Mouse (Mus musculus): ENCODE measurements around the gene Ppm1l. TPM values are rescaled to one million over a fixed set of nuclear protein-coding genes. Genes with fewer than 3 reads are reported as not detected.
A peak's percentile ranks its signal among the peaks of the same experiment; 100 is the strongest.

Ppm1l gene
- polyA plus RNA-seq, 1 experiment from 2014 or later = 23.6 TPM

DNA sequence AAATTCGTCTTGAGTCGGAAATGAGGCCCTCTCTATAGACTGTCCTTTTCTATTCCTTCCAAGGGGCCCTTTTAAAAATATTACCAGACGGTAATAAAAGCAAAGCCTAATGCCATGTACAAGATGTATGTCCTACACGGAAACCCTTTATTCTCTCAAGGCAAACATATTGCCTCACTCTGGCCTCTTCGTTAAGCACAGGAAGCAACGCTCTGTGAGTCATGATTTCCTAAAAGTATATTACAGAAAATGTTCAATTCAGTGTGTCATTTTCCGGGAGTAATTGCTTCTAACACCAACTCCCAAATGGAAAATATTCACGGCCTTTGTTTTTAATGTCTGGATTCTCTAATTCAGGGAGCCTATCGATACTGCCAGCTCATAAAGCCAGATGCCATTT, 202.5 kb downstream of the Ppm1l start:
- Histone ChIP-seq H3K4me1 (peaks cover 12% of the 10 kb centered on the region), H3K9me3 (no peaks in the 10 kb centered on the region), H3K27me3 (no peaks in the 10 kb centered on the region), H3K4me2 (no peak overlapping the region), H3K9ac (no peak overlapping the region), H3K36me3 (replicated peaks) (0 out of 2 replicates have a peak, but pooled peaks cover 3% of the 10 kb centered on the region), H3K27ac (0 out of 2 replicates have a peak overlapping the region, but pooled peaks have one; percentile 8), H3K4me3 (replicated peaks) (no peak overlapping the region)
- ATAC-seq (ENCODE audit: low FRiP score) = no peak
- 83% methylated on average over 9 of the region's 9 CpGs for WGBS

DNA sequence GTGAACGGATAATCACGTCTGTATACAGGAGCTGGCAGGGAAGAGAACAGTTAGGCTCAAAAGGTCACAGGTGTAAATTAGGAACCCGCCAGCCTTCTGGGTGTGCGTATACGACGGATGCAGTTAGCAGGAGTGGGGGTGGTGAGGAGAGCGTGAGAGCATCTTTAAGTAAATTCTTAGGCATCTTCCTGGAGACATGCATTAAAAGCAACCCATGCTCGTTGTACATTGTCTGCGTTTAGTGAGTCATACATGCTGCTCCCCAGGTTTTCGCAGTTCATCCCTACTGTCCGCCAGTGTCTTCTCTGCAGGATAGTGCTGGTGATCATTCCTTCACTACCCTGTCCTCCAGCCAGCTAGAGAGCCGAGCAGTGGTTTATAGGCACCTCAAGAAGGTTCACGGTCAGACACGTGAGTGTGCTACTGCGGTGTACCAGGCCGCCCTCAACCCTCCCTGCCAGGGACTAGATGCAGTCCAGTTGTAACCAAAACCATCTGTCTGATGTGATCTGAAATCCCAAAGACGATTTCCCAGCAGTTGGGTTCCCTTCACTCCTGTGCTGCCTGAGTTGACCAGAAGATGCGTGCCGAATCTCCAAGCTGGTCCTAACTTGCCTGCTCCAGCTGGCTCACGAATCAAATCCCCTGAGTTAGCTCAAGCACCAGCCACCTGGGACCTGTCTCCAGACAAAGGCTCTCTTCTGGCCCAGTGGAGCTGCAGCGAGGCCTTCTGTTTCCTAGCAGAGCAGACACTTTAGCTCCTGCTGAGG, 203.3 kb downstream of the Ppm1l start:
- Histone ChIP-seq H3K4me2 (no peak overlapping the region), H3K27ac (0 out of 2 replicates have a peak overlapping the region, but pooled peaks have one; percentile 56), H3K9me3 (no peaks in the 10 kb centered on the region), H3K4me3 (replicated peaks) (no peak overlapping the region), H3K9ac (no peak overlapping the region), H3K4me1 (peaks cover 12% of the 10 kb centered on the region), H3K27me3 (no peaks in the 10 kb centered on the region), H3K36me3 (replicated peaks) (0 out of 2 replicates have a peak, but pooled peaks cover 3% of the 10 kb centered on the region)
- peak; percentile 53 for ATAC-seq (ENCODE audit: low FRiP score)
- 69% methylated on average over 21 of the region's 21 CpGs for WGBS

DNA sequence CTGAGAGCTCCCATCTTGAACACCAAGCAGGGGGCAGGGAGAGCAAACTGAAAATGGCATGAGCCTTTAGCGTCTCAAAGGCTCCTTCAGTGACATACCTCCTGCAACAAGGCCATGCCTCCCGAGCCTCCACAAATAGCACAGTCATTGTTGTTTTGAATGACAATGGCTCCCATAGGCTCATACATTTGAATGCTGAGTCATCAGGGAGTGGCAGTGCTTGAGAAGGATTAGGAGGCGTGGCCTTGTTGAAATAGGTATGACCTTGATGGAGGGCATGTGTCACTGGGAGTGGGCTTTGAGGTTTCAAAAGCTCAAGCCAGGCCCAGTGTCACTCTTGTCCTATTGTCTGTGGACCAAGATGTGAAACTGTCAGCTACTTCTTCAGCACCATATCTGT, 205.6 kb downstream of the Ppm1l start:
- no peak overlapping the region for H3K27ac ChIP-seq
- no peak overlapping the region for H3K4me3 ChIP-seq (replicated peaks)
- H3K9ac ChIP-seq = no peak overlapping the region
- no peaks in the 10 kb centered on the region for H3K27me3 ChIP-seq
- no peaks in the 10 kb centered on the region for H3K9me3 ChIP-seq
- no peak overlapping the region for H3K4me2 ChIP-seq
- H3K4me1 ChIP-seq = peaks cover 12% of the 10 kb centered on the region
- no peak for ATAC-seq (ENCODE audit: low FRiP score)
- WGBS = 81% methylated on average over 3 of the region's 3 CpGs
- H3K36me3 ChIP-seq (replicated peaks) = 0 out of 2 replicates have a peak, but pooled peaks cover 3% of the 10 kb centered on the region

DNA sequence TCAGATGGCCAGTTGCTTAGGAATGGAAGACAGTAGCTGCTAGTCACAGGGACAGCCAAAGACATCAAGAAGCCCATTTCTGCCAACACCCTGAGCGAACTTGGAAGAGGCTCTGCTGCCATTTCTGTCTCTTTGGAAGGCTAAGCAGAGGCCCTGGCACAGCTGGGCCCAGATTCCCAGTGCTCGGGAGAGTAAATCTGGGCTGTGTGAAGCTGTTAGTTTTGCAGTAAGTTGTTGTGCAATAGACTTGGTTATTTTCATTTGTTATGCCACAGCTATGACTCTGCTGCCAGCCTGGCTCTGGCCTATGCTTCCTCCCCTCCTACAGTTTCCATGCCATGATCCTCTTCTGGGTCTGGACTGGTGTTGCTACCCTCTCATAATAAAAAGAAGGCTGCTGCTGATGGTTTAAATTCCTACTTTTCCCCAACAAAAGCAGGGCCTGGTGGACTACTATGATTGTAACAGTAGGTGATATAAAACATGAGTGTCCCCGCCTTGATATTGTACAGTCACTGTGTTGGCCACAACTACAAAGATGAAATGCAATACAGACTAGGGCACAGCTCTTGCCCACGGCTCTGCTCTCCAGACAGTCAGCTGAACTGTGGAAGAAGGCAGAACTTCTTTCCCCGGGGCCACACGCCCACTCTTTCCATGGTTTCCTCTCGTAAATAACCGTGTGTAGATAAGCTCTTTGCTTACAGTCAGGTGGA, 207.9 kb downstream of the Ppm1l start:
- Histone ChIP-seq H3K27me3 (no peaks in the 10 kb centered on the region), H3K9me3 (no peaks in the 10 kb centered on the region), H3K9ac (no peak overlapping the region), H3K27ac (no peak overlapping the region), H3K4me2 (no peak overlapping the region), H3K4me1 (peaks cover 10% of the 10 kb centered on the region), H3K36me3 (replicated peaks) (0 out of 2 replicates have a peak, but pooled peaks cover 3% of the 10 kb centered on the region), H3K4me3 (replicated peaks) (no peak overlapping the region)
- 93% methylated on average over 8 of the region's 8 CpGs for WGBS
- ATAC-seq (ENCODE audit: low FRiP score) = no peak

DNA sequence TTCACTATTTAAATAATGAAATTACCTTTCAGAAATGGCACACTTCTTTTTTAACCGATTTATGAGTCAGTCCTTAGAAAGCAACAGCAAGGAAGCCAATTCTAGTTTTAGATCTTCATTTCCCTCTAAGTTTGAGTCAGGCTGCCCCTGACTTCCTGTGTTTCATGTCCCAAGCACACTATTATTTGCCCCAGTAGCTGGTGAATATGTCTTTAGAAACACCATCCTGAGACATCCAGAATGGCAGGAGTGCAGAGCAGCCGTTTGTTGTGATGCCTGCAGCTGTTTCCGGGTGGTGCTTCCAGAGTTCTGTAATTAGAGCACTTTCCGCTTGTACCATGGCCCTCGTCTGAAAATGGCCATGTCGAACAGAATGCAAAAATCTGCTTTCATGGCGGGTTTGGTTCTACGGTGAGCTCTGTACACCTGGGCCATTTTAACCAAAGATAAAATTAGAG, 208.4 kb downstream of the Ppm1l start:
- WGBS = 72% methylated on average over 8 of the region's 8 CpGs
- 0 out of 2 replicates have a peak, but pooled peaks cover 3% of the 10 kb centered on the region for H3K36me3 ChIP-seq (replicated peaks)
- H3K9me3 ChIP-seq = no peaks in the 10 kb centered on the region
- H3K4me2 ChIP-seq = no peak overlapping the region
- H3K27ac ChIP-seq = no peak overlapping the region
- H3K9ac ChIP-seq = no peak overlapping the region
- no peak overlapping the region for H3K4me3 ChIP-seq (replicated peaks)
- no peak for ATAC-seq (ENCODE audit: low FRiP score)
- peaks cover 5% of the 10 kb centered on the region for H3K4me1 ChIP-seq
- H3K27me3 ChIP-seq = no peaks in the 10 kb centered on the region

DNA sequence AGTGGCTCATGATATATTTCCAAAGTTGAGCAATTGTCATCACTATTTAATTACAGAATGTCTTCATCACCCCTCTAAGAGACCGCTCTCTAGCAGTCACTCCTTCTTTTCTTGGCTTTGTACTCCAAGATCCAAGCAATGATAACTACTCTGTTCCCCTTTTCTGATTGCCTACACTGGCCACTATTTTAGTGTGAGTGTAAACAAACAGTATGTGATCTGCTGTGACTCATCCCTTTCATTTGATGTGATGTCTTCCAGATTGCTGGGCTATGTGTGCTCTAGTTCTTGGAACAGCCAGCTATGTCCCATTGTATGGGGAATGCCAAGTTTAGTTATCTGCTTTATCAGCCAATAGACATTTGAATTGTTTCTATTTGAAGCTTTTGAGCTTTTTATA, 210.7 kb downstream of the Ppm1l start:
- Histone ChIP-seq H3K27me3 (no peaks in the 10 kb centered on the region), H3K9ac (no peak overlapping the region)

DNA sequence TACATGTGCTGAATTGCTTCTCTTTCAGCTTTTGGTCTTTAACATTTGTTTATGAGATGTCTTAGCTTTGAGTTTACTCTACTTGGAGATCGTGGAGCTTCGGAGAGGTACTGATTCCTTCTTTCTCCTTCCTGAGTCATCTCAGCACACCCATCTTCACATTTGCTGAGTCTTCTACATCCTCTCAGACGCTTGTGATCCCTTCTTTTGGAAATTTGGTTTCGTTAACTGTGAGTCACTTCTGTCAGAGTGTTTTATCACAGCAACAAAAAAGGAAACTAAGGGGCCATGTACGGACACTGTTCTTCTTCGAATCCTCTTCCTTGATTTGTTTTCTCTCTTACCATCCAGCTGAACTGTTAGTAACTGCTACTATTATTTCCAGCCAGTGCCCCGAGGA, 212.9 kb downstream of the Ppm1l start:
- no peak overlapping the region for H3K9ac ChIP-seq
- WGBS = 91% methylated on average over 7 of the region's 7 CpGs
- H3K4me1 ChIP-seq = no peaks in the 10 kb centered on the region
- ATAC-seq (ENCODE audit: low FRiP score) = no peak
- H3K27ac ChIP-seq = no peak overlapping the region
- no peak overlapping the region for H3K4me3 ChIP-seq (replicated peaks)
- no peaks in the 10 kb centered on the region for H3K9me3 ChIP-seq
- H3K36me3 ChIP-seq (replicated peaks) = no peaks in the 10 kb centered on the region
- no peak overlapping the region for H3K4me2 ChIP-seq
- H3K27me3 ChIP-seq = no peaks in the 10 kb centered on the region

More for the DNA sequence above, 210.7 kb downstream of the Ppm1l start:
- no peak overlapping the region for H3K4me2 ChIP-seq
- no peak overlapping the region for H3K27ac ChIP-seq
- H3K4me1 ChIP-seq = no peaks in the 10 kb centered on the region
- WGBS = 85% methylated on average over 1 of the region's 1 CpGs
- no peak for ATAC-seq (ENCODE audit: low FRiP score)
- no peaks in the 10 kb centered on the region for H3K9me3 ChIP-seq
- no peaks in the 10 kb centered on the region for H3K36me3 ChIP-seq (replicated peaks)
- no peak overlapping the region for H3K4me3 ChIP-seq (replicated peaks)

DNA sequence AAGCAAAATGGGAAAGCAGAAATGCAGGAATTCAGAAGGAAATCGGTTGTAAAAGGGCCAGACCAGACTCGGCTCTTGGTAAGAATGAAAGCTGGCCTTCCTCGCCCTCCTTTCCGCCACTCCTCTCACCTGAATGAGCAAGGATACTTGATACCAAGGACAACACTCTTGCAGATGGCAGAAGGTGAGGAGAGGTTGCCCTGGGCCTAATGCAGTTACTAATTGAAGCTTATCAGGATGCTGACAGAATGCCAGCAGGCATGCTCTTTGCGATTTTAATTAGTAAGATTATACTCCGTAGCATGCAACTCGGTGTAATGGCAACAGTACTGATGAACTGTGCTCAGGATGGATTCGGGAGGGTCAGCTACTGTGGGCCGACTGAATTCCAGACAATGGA, 214.8 kb downstream of the Ppm1l start:
- Histone ChIP-seq H3K4me1 (peaks cover 14% of the 10 kb centered on the region), H3K9me3 (no peaks in the 10 kb centered on the region), H3K4me3 (replicated peaks) (no peak overlapping the region), H3K4me2 (no peak overlapping the region), H3K9ac (no peak overlapping the region), H3K27me3 (no peaks in the 10 kb centered on the region), H3K27ac (no peak overlapping the region), H3K36me3 (replicated peaks) (no peaks in the 10 kb centered on the region)
- WGBS = 66% methylated on average over 9 of the region's 9 CpGs
- no peak for ATAC-seq (ENCODE audit: low FRiP score)

DNA sequence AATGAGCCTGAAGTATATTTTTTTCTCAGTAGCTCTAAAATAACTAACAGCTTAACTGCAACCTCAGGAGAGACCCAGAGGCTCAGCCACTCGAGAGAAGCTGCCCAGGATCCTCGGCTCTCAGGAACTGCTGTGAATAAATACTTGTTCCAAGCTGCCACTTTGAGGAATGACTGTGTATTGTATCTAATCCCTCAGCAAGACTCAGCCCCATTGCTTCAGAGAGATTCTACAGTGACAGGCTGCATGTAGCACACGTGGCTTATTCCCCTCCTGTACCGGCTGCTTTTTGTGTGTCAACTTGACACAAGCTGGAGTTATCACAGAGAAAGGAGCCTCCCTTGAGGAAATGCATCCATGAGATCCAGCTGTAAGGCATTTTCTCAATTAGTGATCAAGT, 216.0 kb downstream of the Ppm1l start:
- ATAC-seq (ENCODE audit: low FRiP score) = no peak
- H3K27ac ChIP-seq = no peak overlapping the region
- H3K4me3 ChIP-seq (replicated peaks) = no peak overlapping the region
- WGBS = 74% methylated on average over 4 of the region's 4 CpGs
- H3K4me2 ChIP-seq = no peak overlapping the region
- no peaks in the 10 kb centered on the region for H3K9me3 ChIP-seq
- no peaks in the 10 kb centered on the region for H3K27me3 ChIP-seq
- H3K4me1 ChIP-seq = peaks cover 26% of the 10 kb centered on the region
- H3K36me3 ChIP-seq (replicated peaks) = no peaks in the 10 kb centered on the region
- H3K9ac ChIP-seq = no peak overlapping the region

DNA sequence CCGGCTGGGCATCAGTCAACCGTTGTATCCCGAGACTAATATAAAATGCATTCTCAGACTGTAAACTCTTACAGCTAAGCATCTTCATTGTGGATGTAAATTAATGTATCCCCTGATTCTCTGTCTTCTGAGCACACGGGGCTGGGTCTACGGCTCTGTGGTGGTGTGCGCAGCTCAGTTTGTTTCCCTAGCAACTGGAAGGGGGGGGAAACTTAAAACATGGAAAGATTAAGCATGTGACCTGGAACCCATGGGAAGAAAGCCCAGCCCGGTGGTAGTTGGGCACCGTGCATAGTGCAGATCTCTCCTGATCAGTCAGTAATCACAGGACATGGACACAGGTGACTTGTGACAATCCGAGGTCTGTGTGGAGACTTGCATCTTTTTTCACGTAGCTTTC, 218.8 kb downstream of the Ppm1l start:
- H3K4me2 ChIP-seq = no peak overlapping the region

DNA sequence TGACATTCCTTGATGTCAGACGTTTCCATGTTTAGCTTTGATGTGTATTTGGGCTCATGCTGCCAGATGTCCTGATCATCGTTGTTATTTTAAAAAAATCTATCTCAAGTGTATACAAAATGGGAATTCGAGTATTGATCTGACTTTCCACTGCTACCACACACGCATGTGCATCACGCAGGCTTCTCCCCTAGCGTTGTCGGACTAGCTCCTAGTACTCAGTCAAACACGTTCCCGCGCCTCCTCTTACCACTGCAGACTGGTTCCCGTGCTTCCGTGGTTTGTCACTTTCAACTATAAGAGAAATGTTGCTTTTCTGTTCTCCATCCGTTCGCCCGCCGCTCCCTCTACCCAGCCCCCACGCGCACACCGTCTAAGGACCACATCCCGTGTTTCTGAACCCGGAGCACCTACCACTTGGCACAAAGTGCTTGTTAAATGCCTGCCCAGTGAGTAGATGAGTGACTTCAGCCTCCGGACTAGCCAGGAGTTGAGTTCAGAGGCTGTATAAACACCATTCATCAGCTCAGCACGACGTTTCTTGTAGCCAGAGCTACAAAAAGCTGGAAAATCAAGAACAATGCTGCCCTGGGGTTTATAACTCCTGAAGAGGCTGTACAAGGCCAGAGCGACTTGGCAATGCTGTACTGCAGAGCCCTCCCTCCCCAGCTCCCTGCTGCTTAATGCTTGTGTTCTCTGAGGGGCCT, 219.4 kb downstream of the Ppm1l start:
- peaks cover 36% of the 10 kb centered on the region for H3K4me1 ChIP-seq
- H3K9ac ChIP-seq = no peak overlapping the region
- H3K27me3 ChIP-seq = 0 out of 2 replicates have a peak, but pooled peaks cover 5% of the 10 kb centered on the region
- H3K4me2 ChIP-seq = peak overlapping the region; percentile 22
- WGBS = 46% methylated on average over 25 of the region's 25 CpGs
- ATAC-seq (ENCODE audit: low FRiP score) = peak; percentile 44; the same call in 1 of the 2 replicates
- H3K27ac ChIP-seq = peak overlapping the region; percentile 68
- no peaks in the 10 kb centered on the region for H3K9me3 ChIP-seq
- H3K4me3 ChIP-seq (replicated peaks) = no peak overlapping the region
- no peaks in the 10 kb centered on the region for H3K36me3 ChIP-seq (replicated peaks)

More for the DNA sequence above, 218.8 kb downstream of the Ppm1l start:
- Histone ChIP-seq H3K27me3 (0 out of 2 replicates have a peak, but pooled peaks cover 5% of the 10 kb centered on the region), H3K4me3 (replicated peaks) (no peak overlapping the region), H3K9me3 (no peaks in the 10 kb centered on the region), H3K36me3 (replicated peaks) (no peaks in the 10 kb centered on the region), H3K4me1 (peaks cover 36% of the 10 kb centered on the region), H3K27ac (no peak overlapping the region), H3K9ac (no peak overlapping the region)
- ATAC-seq (ENCODE audit: low FRiP score) = peak; percentile 55
- 69% methylated on average over 10 of the region's 10 CpGs for whole genome bisulfite sequencing

DNA sequence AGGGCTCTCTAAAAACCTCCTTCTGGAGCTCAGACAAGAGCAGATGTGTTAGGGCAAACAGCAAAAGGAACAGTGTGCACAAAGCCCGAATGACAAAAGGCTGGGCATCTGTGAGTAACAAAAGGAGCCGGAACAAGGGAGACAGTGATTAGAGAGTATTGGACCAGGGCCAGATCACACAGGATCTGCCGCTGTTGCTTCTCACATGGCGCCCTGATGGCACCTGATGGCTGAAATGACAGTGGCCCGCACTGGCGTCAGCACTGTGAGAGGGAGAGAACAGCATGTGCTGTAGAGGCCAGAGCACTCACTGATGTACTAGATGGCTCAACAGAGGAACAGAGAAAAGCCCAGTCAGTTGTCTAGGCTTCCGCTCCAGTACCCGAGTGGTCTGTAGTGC, 226.3 kb downstream of the Ppm1l start:
- 60% methylated on average over 8 of the region's 8 CpGs for WGBS
- 0 out of 2 replicates have a peak overlapping the region, but pooled peaks have one; percentile 31 for H3K27ac ChIP-seq
- peaks cover 24% of the 10 kb centered on the region for H3K4me1 ChIP-seq
- no peak overlapping the region for H3K4me3 ChIP-seq (replicated peaks)
- H3K27me3 ChIP-seq = 0 out of 2 replicates have a peak, but pooled peaks cover 4% of the 10 kb centered on the region
- no peak overlapping the region for H3K9ac ChIP-seq
- H3K4me2 ChIP-seq = no peak overlapping the region
- ATAC-seq (ENCODE audit: low FRiP score) = 0 out of 2 replicates have a peak, but pooled peaks have one; percentile 42
- no peaks in the 10 kb centered on the region for H3K9me3 ChIP-seq
- H3K36me3 ChIP-seq (replicated peaks) = no peaks in the 10 kb centered on the region
